Mouse (Mus musculus): ENCODE data around the gene Gm2832.
A peak's percentile ranks its signal among the peaks of the same experiment; 100 is the strongest.
"Not testable (repeated sequence)": the region's sequence is repeated elsewhere in the genome, so short reads cannot be mapped to it uniquely, and the experiment has no call there.

The Gm2832 gene

DNA sequence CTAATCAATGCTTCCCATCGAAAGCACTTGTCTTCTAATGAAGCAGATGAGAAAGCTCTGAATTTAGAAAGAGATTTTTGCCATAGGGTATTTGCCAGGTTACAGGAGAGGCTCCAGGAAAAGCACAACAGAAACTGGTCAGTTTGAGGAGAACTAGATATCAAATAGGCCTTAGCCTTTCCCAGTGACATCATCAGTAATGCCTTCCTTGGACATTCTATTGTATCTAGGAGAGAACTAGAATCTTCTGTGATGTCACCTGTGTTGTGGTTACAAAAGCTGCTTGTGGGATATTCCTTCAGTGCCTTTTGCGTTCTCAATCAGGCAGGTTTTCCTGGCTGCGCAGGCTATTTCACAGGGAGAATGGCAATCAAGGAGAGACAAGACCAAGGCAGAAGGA, at the start of gene Gm2832:
Gm2832 (plus strand) TSS at position 301 of the 400 bp plus-strand sequence.
- DNase-seq (ENCODE audit: low read depth, low spot score), result not testable (repeated sequence)

DNA sequence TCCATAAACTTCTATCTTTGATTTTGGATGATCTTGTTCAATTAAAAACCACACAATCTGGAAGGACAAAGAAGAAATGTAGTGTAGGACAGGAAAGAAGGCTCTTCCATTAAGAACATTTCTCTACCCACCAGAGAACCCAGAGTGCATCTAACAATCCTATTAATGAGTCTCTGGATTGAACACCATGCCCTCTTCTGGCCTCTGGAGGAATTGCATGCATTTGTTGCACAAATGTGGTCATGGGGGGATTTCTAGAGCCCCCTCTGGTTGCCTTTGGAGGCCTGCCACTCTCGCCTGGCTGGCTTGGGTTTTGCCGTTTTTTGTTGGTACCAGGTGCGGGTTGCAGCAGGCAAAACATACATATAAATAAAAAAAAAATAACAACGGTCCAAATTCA, 15.3 kb upstream of the Gm2832 start:
- DNase-seq (ENCODE audit: low read depth, low spot score), result not testable (repeated sequence)

DNA sequence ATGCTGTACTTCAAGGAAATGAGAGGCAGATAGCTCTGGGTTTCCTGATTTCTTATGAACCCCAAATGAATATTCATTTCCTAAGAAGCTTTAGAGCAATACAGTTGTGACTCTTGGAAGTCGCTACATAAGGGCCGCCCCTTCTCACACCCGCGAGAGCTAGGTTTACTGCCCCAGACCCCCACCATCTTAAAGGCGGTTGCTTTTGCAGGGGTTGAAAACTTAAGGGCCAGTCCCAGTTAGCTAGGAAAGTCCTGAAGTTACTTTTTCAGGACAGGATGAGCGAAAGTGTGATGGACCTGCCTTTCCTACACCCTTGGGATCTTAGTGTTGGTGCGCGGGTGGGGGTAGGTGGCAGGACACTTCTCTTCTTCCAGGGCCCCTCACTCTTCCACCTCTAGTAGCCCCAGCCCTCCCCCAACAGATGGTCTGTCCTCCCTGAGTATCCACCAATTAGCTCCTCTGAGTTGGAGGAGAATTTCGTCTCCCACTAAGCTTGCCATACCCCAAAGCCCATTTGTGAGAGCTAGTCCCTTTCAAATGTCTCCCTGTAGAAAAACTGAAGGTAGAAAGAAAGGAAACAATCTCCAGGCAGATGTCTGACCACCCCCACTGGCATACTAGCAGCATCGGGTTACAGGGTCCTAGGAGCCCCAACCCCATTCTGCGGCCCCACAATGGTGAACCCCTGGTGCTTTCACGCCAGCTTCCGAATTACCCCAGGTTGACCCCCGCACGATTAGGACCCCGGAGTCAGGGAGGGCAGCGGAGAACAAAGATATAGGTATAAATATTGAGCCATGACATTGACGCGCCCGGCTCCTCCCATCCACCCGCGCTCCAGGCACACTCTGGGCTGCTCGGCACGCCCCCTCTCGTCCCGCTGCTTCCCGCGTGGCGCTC, 14.5 kb upstream of the Gm2832 start:
- peak; percentile 1 for DNase-seq (ENCODE audit: low read depth, low spot score)

DNA sequence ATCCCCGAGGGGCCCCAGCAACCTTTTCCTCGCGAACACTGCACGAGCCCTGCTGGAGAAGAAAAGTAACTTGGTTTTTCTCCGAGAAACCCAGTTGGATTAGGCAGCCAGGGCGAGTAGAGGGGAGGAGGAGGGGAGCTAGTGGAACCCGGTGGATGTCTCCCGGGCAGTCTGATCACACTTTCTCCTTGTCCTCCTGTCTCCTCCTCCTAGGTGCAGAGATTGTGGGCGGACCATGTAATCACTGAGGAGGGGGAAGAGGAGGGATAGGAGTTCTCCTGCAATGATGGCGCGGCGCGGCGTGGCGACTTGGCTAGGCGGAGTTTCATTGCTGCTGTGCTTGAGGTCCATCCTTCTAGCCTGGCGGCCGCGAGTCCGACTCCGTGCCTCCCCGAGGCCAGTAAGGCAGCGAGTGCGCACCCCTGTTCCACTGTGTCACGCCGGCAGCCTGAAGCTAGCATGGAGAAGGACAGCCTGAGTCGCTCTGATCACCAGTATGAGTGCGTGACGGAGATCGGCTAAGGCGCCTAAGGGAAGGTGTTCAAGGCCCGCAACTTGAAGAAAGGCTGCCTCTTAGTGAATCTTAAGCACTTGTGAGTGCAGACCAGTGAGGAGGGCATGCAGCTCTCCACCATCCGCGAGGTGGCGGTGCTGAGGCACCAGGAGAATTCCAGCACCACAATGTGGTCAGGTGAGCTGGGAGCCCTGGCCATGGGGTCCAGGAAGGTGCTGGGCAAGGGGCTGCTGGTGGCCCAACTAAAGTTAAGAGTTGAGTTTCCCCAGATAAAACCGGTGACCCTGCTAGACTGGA, 13.6 kb upstream of the Gm2832 start:
- DNase-seq (ENCODE audit: low read depth, low spot score), result peak; percentile 67

DNA sequence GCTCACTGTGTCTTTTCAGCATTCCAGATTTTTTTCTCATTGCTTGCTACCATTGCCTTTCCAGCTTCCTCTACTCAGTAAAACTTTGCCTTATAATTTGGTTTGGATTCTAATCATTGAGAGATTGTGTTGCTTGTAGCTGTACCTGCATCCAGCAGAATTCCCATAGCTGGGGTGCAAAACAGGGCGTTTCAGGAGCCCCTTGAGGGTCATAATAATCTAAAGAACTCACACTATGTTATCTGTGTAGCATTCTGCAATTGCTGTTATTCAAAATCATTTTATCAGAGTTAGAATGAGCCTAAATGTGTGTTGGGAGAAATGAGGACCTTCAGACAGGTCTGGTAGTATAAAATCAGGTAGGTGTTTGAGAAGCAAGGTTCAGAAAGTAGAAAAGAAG, 7.4 kb downstream of the Gm2832 start:
- not testable (repeated sequence) for DNase-seq (ENCODE audit: low read depth, low spot score)
